Mouse (Mus musculus): ENCODE measurements around the gene Lbh.

Lbh gene

DNA sequence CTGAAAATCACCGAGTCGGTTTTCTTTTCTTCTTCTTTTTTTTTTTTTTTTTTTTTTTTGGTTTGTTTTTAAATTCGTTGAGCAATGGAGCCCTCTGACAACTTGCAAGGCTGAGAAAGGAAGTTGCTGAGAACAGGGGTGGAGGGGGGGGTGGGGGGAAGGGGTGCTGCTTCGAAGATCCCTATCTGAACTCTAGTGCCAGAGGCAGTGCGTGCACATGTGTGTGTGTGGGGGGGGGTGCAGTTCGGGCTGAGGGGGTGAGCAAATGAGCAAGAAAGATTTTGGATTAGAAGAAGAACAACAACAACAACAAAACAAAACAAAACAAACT is 21.4 kb downstream of the Lbh start:
- no peak for DNase-seq (ENCODE audit: low spot score)

DNA sequence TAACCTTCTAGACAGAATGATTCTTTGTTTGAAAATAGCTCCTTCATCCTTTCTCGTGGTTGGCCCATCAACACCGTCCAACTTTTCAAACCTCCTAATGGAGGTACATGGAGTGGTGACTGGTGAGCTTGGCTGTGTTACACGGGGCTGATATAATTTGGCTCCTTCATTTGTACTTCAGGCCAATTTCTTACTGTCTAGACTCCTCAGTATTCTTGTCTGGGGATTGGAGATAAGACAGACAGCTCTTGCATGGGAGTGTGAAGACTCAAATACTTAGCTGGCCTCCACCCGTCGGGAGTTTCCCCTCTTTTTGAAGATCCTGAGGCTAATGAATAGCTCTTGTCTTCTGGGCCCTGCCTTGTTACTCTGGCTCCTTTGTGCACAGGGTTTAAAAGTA is 26.3 kb downstream of the Lbh start:
- no peak for DNase-seq (ENCODE audit: low spot score)

DNA sequence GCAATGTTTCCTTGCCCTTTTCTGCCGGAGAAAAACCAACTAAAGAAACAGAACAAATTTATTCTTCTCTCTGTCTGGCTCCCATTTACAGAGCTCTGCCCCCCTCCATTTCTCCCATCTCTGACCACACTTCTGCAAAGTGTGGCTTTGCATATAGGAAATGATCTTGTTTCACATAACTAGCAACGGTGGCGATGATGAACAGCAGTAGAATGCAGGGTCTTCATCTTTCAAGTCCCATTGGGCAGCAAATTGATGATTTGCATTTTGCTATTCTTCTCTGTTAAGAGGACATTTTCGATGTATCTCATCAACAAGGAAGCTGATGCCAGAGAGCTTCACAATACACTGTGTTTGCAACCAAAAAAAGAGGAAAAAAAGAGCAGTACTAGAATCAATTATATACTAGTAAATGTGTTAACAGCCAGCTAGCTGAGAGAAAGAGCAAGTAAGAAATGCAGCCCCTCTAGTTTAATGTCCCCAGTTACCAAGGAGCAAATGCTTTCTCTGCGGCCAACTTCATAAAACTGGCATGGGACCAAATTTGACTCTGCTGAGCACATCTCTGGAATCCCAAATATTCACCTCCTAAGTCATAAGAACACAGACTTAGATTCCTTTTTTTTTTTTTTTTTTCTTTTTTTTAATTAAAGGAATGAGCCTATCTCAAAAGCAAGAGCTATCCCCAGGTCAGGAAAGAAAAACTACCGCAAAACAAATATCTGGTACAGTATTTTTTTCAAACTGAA is 29.2 kb downstream of the Lbh start:
- no peak for DNase-seq (ENCODE audit: low spot score)

DNA sequence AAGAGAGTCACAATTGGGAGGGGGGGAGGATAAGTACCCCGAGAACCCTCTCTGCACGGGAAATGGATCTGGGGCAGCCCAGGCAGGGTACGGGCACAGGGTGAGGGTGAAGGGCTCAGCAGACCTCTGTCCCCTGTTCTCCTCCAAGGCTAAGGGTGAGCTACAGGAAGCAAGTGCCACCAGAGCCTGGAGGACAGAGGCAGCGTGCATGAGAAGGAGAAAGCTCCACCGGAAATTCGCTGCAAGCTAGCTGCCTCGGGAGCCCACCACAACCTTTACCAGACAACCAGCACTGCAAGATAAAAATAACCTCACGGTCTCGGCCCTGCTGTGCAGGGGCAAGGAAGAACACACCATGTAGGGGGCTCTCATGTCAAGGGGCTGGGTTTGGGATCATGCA is 30.0 kb downstream of the Lbh start:
- DNase-seq (ENCODE audit: low spot score), result no peak

DNA sequence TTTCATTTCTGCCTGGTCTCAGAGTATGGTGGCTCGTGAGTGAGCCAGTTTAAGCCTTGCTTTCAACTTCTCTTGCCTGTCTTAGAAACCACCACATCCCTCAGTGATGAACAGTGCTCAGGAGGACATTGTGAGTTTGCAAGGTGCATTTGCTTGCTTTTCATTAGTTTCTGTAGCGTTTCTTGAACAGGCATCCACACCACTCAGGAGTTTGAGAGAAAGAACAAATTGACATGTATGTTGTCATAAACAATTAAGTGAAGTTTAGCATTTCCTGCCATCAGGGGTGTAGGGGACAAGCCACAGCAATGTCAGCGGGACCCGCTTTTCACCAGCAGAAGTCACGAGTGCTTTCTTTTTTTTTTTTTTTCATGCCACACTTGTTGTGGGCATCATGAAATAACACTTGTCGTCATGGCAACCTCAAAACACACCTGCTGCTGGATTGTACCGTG is 31.2 kb downstream of the Lbh start:
- no peak for DNase-seq (ENCODE audit: low spot score)

DNA sequence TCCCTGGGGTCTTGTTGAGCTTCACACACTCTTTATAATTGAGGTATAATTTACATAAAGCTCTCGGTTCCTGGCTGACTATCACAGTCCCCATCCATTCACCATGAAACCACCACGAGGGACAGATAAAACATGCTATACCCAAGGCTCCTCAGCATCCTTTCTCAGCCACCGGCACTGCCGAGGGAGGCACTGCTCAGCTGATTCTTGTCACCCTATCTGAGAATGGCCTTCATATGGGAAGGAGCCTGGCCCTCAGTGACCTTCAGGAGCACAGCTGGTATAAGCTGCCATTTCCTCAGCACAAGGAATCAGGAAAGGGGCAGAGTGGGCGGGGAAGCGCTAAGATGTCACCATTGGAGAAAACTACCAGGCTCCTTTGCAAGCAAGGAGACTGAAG is 33.2 kb downstream of the Lbh start:
- DNase-seq (ENCODE audit: low spot score), result no peak

DNA sequence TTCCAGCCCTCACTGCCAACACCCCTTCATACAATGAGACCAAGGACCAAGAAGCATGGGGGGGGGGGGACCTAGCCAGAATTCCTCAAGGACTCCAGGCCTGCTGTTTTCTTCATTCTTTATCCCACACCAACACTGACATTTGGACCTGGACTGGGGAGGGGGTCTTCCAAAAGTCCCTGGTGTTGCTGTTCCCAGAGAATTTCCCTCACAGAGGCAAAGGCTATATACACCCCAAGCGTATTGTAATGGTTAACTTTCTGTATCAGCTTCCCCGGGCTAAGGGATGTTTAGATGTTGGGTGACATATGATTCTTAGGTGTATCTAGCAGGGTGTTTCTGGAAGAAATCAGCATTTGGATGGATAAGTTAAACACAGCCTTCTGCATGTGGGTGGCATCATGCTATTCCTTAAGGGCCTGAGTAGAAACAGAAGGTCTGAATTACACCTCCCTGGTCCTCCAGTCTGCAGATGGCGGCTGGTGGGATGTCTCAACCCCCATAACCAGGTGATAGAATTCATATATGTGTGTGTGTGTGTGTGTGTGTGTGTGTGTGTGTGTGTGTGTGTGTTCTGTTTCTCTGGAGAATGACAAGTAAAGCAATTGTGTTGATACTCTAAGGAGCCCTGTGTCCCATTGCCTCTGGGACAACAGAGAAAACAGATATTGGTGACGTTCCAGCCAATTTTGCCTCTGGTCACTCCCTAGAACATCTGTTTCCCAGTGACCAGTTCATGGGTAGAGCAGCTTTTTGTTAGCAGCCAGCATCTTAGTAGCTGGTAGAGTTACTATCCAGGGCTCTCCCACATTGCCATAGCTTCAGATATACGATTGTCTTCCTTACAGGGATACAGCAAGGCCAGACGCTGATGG is 35.9 kb downstream of the Lbh start:
- DNase-seq (ENCODE audit: low spot score), result no peak

DNA sequence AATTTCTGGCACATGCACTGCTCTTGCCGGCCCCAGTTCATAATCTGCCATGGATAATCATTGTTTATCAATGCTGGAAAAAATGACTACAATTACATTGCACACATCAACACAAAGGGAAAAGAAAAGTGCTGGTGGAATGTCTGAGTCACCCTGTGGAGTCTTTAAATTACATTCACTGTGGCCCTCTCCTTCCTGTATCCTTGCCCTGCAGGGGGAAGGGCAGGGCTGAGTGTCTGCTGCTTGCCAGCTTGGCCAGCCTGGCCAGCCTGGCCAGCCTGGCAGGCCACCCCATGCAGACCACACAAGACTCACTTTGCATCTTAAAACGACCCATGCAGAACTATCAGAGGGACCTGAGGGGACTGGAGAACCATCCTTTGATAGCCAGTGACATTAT is 37.4 kb downstream of the Lbh start:
- DNase-seq (ENCODE audit: low spot score), result no peak

DNA sequence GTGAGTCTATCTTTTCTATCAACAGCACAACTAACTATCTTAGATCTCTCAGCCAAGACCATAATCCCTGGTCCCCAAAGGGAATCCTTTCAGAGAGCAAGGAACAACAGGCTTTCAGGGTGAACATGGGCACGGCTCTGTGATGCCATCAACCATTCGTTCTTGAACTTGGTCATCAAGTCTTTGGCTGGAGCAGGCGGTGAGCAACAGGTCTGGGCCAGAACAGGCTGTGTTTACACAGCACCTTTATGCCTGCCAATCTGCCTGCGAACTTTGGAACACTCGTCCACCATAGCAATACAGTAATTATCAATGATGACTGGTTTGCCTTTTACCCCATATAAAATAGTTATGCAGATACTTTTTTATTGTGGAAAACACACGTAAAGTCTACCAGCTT is 38.9 kb downstream of the Lbh start:
- no peak for DNase-seq (ENCODE audit: low spot score)

DNA sequence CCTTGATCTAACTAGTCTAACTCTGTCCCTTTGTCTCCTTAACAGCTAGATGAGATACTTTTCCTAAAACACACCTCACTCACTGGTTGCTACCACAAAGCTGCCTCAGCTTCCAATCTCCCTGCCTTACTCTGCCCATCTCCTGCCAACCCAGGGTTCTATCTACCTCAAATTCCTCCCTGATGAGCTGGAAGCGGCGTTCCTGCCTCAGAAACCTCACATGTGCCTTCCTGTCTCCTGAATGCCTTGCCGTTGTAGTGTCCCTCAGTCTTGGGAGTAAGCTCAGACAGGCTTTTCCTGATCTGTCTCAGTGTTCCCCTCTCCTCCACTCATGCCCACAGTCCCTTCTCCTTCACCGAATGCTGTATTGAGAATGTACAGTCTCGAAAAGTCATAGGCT is 40.8 kb downstream of the Lbh start:
- no peak for DNase-seq (ENCODE audit: low spot score)

DNA sequence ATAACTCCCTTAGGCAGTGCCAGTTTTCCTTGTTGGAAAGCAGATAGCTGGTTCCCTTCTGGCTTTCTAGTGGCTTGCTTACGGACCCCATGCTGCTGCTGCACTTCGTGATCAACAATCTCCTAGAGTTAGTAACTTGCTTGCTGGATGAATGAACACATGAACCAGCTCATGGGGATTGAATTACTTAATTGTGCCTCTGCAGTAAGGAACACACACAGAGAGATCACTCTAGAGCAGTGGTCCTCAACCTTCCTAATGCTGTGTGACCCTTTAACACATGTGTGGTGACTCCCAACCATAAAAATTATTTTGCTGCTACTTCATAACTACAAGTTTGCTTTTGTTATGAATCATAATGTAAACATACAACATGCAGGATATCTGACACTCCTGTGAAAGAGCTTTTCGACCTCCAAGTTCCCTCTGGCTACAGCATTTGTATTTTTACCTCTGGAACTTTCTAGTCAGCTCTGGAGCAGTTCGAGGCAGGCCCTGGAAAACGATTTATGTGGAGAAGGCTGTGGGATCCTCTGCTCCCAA is 41.5 kb downstream of the Lbh start:
- no peak for DNase-seq (ENCODE audit: low spot score)

DNA sequence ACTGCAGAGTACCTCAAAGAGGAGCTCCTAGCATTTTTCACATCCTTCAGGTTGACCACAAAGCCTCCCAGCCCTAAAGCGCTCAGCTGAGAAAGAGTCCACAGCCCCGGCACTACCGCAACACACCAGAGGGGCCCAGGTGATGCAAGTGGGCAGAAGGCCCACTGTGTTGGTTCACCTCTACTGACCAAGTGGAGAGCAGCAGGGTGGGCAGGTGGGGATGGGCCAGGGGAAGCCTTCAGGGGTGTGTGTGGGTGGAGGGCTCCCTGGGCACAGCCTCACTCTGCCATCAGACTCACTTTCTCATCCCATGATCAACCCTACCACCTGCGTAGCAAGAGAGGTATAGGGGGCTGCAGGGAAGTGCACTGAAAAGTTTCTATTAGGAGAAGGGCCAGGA is 42.1 kb downstream of the Lbh start:
- DNase-seq (ENCODE audit: low spot score), result no peak

DNA sequence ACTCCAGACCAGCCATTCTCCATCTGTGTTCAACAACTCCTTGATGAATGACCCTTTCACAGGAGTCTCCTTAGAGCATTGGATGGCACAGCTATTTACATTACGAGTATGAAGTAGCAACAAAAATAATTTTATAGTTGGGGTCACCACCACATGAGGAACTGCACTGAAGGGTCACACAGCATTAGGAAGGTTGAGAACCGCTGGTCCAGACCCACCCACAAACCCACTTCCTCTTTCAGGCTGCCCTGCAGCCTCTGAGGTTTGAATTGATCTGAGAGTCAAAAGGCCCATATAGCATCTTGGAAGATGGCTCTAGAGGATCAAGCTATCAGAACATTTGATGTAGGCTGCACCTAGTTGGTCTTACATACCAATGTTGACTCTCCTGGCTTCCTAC is 42.8 kb downstream of the Lbh start:
- no peak for DNase-seq (ENCODE audit: low spot score)

DNA sequence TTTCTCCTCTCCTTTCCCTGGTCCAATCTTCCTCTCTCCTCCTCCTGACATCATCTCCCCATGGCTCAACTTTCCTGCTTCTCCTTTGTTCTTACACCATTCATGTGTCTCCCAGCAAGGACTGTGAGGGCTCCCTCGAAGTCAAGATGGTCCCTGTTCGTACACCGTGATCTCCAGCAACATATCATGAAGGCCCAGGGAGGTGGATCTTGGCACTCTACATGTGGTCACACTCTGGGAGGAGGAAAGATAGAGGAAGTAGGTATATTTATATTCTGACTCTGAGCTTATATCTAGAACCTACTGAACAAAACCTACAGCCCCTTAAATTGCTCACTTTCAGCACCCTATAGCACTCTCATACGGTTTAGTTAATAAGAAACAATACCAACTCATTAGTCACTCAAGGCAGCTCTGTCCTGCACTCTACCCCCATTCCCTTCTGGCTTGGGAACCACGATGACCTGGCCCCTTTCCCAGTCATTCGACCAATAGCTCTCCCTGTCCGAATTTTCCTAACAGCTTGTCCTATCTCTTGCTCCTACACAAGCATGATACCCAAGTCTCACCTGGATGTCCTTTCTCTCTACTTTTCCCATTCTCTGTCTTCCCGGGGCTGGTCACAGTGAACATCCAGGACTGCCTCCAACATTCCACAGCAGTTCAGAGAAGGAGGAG is 44.0 kb downstream of the Lbh start:
- no peak for DNase-seq (ENCODE audit: low spot score)

DNA sequence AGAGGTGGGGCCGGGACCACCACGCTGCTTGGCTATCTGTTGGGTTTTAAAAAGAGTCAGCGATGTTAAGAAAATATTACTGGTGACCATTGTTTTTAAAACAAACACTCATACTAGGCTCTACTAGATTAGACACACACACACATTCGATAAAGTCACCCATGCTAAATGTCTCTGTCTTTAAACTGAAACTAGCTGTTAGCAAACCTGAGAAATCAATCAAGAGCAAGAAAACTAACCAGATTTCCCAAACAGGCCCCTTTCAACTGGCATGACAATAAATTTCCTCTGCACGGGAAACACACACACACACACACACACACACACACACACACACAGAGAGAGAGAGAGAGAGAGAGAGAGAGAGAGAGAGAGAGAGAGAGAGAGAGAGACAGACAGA is 47.6 kb downstream of the Lbh start:
- DNase-seq (ENCODE audit: low spot score), result no peak

DNA sequence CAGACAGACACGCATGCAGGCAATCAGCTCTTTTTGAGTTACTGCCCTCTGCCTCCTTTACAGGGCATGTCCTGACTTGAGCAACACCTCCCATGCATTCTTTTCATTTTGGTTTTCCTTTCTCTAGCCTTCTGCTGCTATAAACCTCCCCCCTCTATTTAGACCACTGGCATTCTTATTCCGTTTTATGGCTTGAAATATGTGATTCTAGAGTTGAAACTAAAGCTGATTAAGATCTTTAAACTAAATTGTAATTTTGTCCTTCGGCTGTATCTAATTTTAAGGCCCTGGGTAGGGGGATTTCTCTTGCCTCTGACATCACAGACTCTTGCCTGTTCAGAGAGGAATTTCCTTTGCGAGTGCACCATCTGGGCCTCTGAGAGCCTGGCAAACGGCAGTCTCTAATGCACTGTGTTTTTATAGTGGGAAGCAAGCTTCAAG is 48.0 kb downstream of the Lbh start:
- DNase-seq (ENCODE audit: low spot score), result peak; percentile 3

DNA sequence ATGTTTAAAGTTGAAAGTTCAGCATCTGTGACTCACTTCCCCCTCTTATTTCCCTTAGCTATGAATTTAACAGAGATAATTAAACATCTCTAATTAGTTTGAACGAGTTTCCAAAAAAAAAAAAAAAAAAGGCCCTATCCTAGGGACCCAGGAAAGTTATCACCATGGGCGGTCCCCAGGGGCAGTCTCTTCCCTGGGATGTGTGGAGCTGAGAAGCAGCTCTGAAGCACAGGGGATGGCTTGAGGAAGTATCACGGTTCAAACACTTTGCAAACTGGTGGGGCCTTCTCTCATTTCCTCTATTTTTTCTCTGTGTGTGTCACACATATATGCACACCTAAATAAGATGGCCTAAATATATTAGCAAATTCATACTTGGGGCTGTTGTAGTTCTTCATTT is 48.8 kb downstream of the Lbh start:
- DNase-seq (ENCODE audit: low spot score), result no peak

DNA sequence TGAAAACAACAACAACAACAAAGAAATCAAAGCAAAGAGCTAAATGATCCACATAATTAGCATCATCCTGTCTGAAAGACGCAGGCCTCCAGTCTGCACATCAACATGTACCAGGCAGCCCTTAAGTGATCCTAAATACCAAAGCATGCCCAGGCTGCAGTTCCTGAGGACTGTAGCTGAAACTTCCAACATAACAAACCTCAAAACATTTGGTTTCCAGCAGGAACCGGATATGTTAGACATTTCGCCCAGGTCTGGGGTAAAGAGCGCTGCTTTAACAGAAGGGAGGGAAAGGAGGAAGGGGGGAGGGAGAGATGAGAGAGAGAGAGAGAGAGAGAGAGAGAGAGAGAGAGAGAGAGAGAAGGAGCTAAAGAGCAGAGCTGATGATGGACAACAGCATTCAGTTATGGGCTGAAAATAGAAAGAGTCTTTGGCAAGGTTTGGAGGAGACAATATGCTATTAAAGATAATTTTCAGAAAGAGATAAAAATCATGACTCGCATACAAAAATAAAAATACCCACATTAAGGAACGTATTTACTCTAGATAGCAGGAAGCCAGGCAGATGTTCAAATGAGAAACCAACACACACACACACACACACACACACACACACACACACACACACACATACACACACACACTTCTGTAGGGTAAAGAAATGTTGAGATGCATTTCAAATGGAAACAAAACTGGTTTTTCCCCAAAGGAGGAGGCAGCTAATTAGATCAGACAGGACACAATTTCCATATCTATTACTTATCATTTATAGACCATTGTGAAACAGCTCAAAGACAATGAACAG is 49.5 kb downstream of the Lbh start:
- DNase-seq (ENCODE audit: low spot score), result no peak

DNA sequence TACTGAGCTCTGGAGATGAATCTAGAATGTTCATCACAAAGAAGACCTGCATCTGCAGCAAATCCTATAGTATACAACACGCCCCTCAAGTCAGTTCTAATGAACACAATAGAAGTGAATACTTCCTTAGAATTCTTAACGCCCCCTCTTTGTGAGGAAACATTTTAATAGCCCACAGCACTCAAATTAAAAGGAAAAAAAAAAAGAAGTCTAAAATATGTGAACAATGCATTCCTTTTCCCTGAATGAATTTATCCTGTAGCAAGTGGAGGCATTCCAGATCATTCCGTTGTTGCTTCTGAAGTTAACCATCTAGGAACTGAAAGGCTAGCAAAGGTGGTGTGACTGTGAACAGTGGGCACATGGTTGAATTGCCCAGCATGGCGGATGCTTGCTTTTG is 50.6 kb downstream of the Lbh start:
- no peak for DNase-seq (ENCODE audit: low spot score)

DNA sequence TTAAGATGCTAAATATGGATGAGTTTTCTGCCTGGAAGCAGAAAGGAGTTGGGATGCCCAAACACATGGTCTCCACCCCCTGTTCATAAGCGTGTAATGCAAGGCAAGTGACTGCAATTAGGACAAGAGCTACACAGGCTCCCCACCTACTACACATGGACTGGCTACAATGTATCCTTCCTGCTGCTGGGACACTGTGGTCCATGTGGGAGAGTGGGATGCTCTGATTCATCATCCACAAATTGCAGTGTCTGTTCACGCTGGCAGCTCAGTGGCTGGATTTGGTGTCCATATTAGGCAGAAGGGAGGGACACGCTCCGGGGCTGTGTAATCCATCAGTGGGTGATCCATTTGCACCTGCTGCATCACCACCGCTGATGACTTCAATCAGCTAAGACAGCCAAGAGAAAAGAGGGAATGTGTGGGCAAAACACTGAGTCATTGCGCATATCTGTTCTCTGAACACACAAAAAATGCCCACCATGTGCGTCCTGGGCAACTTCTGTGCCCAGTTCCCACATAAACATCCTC is 52.6 kb downstream of the Lbh start:
- DNase-seq (ENCODE audit: low spot score), result no peak

DNA sequence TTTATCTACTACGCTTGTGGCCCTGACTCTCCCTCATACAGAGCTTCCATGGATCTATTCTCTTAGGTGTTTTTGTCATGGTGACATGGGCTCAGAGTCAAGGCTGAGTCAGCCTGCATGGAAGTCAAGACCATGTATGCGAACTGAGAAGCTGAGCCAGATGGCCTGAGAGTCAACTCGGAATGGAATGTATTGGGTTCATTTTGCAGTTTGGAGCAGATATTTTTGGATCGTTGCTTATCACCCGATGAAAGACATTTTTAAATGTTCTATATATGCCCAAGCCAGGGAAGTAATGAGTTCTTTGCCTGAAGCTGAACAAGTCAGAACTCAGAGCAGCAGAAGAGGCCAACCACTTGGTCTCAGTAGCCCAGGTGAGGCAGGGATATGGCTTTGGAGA is 54.9 kb downstream of the Lbh start:
- DNase-seq (ENCODE audit: low spot score), result no peak

All from yolk sac, embryonic 10.5 days (tissue).